Mouse (Mus musculus) small intestine, adult 2 months (tissue): ENCODE data around the gene Zfp326. TPM values are rescaled to one million over a fixed set of nuclear protein-coding genes. Genes with fewer than 3 reads are reported as not detected.

Experiments
- H3K27ac ChIP-seq: fragments of 200-500 bp; 2 replicates; pipeline ENCODE4 v1.5.1; 2012; ENCODE audit warnings: low read depth, low read length, control low read depth, inconsistent platforms; ENCODE audit not compliant: insufficient read depth
- H3K27me3 ChIP-seq: fragments of 200-500 bp; 2 replicates; pipeline ENCODE4 v1.6.1; 2012; ENCODE audit warnings: mild to moderate bottlenecking, moderate library complexity, low read length, inconsistent platforms; ENCODE audit not compliant: control insufficient read depth, insufficient read depth
- H3K36me3 ChIP-seq: fragments of 200-500 bp; 2 replicates; pipeline ENCODE4 v1.6.1; 2012; ENCODE audit warnings: mild to moderate bottlenecking, low read length, control low read depth, inconsistent platforms; ENCODE audit not compliant: control insufficient read depth, insufficient read depth
- H3K4me1 ChIP-seq: fragments of 200-500 bp; 2 replicates; pipeline ENCODE4 v1.6.1; 2012; ENCODE audit warnings: low read length, inconsistent platforms, mixed read lengths; ENCODE audit not compliant: control insufficient read depth, insufficient read depth, insufficient read length
- H3K4me3 ChIP-seq: fragments of 200-500 bp; 2 replicates; pipeline ENCODE4 v1.5.1; 2012; ENCODE audit warnings: low read depth, mild to moderate bottlenecking, control low read depth, inconsistent platforms, low read length, moderate library complexity
- CTCF ChIP-seq: fragments of 200-500 bp; IDR thresholded peaks from 2 replicates; pipeline ENCODE4 v1.5.1; 2012; ENCODE audit warnings: low read depth, mild to moderate bottlenecking, control low read depth, inconsistent platforms, low read length, moderate library complexity, mixed read lengths; ENCODE audit not compliant: insufficient replicate concordance, insufficient read length; ENCODE audit errors: extremely low read depth
- POLR2A ChIP-seq: fragments of 200-500 bp; IDR thresholded peaks from 2 replicates; pipeline ENCODE4 v1.6.1; 2012; ENCODE audit warnings: low read depth, mild to moderate bottlenecking, control low read depth, inconsistent platforms, low read length, moderate library complexity
- WGBS: fragments of 180-500 bp; shearing (Covaris S2); methylation state at CpG from one replicate; pipeline ENCODE4 v1.1.7; 2018; 5-methylcytosine and 5-hydroxymethylcytosine counted together
- polyA plus RNA-seq: library from polyadenylated mRNA; depleted of rRNA; stranded (reverse); fragments of >200 nt; gene quantifications from 2 replicates; pipeline ENCODE4 v1.2.3, GENCODE M21; 2012

The Zfp326 gene
- polyA plus RNA-seq, 1 experiment: 6.6 TPM

DNA sequence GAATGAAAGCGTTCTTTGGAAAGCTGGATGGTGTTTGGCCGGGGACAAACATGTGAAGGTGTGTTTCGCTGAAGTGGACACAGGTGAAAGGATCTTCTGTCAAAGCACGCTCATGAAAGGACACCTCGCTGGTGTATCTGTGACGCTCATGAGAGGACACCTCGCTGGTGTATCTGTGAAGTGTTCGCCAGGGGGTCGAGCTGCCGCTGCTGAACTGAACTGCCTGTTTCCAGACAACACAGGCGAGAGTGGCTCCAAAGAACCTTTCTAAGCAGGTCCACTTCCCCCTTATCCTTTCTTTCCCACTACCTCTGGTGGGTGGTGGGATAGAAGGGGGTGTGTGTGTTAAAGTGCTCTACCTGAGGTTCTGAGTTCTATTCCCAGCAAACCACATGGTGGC lies 1.9 kb upstream of the Zfp326 start:
- Histone ChIP-seq H3K27me3 (no peaks in the 10 kb centered on the region), H3K4me1 (peaks cover 9% of the 10 kb centered on the region; the same call in 1 of the 2 replicates), H3K27ac (no peak overlapping the region), H3K36me3 (no peaks in the 10 kb centered on the region), H3K4me3 (no peak overlapping the region)
- TF ChIP-seq POLR2A (no peak), CTCF (no peak)
- 96% methylated on average over 11 of the region's 11 CpGs for WGBS

DNA sequence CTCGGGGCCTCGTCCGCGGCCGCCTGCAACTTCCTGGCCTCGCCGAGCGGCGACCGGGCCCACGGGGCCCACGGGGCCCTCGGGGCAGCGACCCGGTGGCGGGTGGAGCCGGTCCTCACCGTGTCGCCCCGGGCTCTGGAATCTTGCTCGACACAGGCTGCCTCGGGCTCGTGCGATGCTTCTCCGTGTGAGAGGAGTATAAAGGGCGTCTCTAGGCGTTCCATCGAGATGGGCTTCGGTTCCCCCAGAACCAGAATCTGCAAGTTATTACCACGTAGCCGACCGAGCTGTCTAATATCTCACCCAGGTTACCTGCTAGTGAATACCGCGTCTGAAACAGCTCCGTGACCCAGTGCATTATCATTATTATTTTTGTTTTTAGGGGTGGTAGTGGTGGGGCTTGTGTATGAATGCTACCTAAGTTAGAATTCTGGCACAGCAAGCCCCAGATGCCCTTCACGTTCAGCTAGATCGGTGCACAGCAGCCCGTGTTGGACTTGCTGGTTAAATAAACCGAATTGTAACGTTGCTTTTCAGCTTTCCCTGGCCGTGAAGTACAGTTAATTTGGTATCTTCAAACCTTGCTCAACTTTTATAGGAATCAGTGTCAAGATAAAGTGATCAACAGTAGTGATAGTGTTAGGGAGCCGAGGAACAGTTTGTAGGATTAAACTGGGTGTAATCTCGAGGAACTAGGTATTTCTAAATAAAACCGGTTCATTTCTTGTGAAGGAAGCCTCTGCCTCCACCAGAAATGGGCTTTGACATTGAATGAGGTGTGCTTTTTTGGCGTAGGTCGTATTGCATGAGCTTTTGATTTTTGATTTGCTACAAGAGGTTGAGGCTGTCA lies 785 bp downstream of the Zfp326 start:
- WGBS: under 1% methylated on average over 46 of the region's 46 CpGs
- Histone ChIP-seq H3K4me3 (peak overlapping the region; percentile 89), H3K4me1 (peaks cover 9% of the 10 kb centered on the region; the same call in 1 of the 2 replicates), H3K27me3 (no peaks in the 10 kb centered on the region), H3K27ac (0 out of 2 replicates have a peak overlapping the region, but pooled peaks have one; percentile 3), H3K36me3 (peaks cover under 1% of the 10 kb centered on the region; the same call in 1 of the 2 replicates)
- TF ChIP-seq CTCF (no peak), POLR2A (no peak)

DNA sequence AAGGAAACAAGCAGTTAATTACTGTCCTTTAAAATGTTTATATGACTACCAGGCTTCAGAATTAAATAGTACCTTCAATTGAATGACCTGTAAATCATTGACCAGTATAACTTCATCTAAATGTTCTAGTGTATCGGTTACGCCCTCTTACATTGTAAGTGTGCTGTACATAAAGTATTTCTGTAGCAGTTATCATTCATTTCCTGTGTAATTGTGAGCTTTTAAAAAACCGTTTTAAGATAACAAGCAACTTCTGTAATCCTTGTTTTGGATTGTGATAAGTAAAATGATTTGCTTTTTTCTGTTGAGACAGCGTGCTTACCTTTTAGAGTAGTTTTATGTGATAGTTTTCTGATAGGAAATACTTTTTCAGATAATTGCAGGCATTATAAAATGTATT lies 11.0 kb downstream of the Zfp326 start:
- H3K36me3 ChIP-seq: peaks cover 19% of the 10 kb centered on the region
- no peaks in the 10 kb centered on the region for H3K27me3 ChIP-seq
- H3K4me3 ChIP-seq: no peak overlapping the region
- TF ChIP-seq POLR2A (no peak), CTCF (no peak)
- H3K27ac ChIP-seq: no peak overlapping the region
- 0 out of 2 replicates have a peak, but pooled peaks cover 1% of the 10 kb centered on the region for H3K4me1 ChIP-seq
- WGBS: 25% methylated on average over 4 of the region's 4 CpGs

DNA sequence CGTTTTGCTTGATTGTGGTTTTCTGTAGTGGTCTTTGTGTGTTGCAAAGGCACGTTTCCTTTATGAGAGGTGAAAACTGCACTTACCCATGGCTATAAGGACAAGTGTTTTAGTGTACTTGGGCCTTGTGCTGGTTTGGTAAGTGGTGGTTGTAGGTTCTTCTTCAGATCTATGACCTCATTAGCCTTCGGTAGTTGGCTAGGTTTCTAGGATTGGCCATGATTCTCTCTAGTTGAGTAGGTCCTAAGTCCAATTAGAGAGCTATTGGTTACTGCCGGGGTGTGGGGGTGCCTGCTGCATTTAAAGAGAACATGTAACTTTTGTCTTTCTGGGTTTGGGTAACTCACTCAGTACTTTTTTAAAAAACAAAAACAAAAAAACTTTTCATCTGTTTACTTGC lies 21.8 kb downstream of the Zfp326 start:
- Histone ChIP-seq H3K27ac (no peak overlapping the region), H3K27me3 (no peaks in the 10 kb centered on the region), H3K4me3 (no peak overlapping the region), H3K4me1 (no peaks in the 10 kb centered on the region), H3K36me3 (peaks cover 30% of the 10 kb centered on the region)
- TF ChIP-seq POLR2A (no peak), CTCF (no peak)
- WGBS: 65% methylated on average over 4 of the region's 4 CpGs

DNA sequence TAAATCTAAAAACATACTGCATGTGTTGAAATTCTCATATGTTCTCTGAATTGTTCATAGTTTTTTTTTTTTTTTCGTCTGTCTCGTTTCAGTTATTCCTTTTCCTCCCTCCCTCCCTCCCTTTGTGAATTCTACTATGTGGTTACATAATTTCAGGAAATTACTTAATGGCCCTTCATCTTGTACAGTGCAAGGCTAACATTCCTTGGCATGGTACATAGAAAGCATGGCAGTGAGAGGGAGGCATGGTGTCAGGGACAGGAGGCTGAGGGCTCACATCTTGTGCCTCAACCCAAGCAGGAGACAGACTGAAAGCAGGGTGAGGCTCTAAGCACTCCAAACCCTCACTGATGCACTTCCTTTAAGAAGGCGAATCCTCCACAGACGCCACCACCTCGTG lies 32.8 kb downstream of the Zfp326 start:
- Histone ChIP-seq H3K36me3 (peaks cover 51% of the 10 kb centered on the region), H3K4me1 (no peaks in the 10 kb centered on the region), H3K27ac (no peak overlapping the region), H3K27me3 (no peaks in the 10 kb centered on the region), H3K4me3 (no peak overlapping the region)
- TF ChIP-seq CTCF (no peak), POLR2A (no peak)
- WGBS: 73% methylated on average over 5 of the region's 5 CpGs

DNA sequence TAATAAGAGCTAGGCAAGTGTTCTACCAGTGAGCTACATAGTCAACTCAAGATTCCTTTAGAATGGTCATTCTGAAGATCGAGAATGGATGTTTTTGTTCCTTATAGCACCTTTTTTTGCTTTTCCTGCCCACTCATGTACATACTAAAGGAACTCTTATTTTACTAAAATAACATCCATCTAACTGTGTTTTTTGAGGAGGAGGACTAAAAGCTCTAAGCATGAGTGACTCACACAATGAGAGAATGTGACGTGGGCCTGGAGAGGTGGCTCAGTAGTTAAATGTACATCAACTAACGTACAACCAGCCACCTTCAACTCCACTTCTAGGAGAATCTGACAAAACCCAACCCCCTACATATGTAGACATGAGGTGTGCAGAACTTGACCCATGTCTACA lies 33.3 kb downstream of the Zfp326 start:
- H3K36me3 ChIP-seq: peaks cover 53% of the 10 kb centered on the region
- no peak overlapping the region for H3K4me3 ChIP-seq
- WGBS: 97% methylated on average over 3 of the region's 3 CpGs
- no peaks in the 10 kb centered on the region for H3K27me3 ChIP-seq
- no peak overlapping the region for H3K27ac ChIP-seq
- TF ChIP-seq POLR2A (no peak), CTCF (no peak)
- no peaks in the 10 kb centered on the region for H3K4me1 ChIP-seq

DNA sequence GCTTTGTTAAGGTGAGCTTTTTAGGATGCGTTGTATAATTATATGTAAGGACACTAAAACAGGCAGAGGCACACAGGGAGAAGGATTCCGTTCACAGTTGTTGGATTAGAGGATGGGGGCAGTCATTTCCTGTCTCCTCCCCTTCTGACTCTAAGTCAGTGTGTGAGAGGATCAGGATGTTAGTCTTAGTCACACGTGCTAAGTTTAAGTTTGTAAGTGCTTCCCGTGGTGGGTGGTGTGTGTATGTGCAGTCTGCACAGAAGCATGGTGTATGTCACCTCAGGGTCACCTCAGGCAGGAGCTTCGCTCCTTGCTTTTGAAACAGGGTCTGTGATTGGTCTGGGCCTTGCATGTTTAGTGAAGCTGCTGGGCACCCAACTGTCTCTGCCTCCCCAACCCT lies 35.1 kb downstream of the Zfp326 start:
- H3K27ac ChIP-seq: no peak overlapping the region
- 81% methylated on average over 5 of the region's 5 CpGs for WGBS
- TF ChIP-seq POLR2A (no peak), CTCF (no peak)
- peaks cover 56% of the 10 kb centered on the region for H3K36me3 ChIP-seq
- H3K4me3 ChIP-seq: no peak overlapping the region
- no peaks in the 10 kb centered on the region for H3K4me1 ChIP-seq
- no peaks in the 10 kb centered on the region for H3K27me3 ChIP-seq

DNA sequence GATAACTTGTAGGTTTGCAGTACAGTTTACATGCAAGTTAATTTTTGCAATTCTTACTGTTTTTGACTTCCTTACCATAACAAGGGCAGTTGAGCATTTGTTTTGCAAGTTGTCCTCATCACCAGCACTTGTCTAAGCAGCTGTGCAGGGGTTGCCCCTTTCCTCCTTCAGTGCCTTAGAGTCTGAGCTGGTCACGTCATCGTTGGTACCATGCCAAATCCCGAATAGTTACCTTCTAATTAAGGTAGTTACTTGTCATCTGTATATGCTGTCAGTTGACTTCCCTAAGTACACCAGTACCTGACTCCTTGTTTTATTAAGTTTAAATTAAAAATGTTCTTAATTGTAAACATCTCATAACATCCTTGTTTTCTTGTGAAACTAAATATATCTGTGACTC lies 41.0 kb downstream of the Zfp326 start:
- Histone ChIP-seq H3K27ac (no peak overlapping the region), H3K27me3 (no peaks in the 10 kb centered on the region), H3K4me1 (no peaks in the 10 kb centered on the region), H3K36me3 (peaks cover 27% of the 10 kb centered on the region), H3K4me3 (no peak overlapping the region)
- TF ChIP-seq CTCF (no peak), POLR2A (no peak)
- 96% methylated on average over 3 of the region's 3 CpGs for WGBS
